Mouse (Mus musculus): Measurements from ENCODE around the gene Rho. TPM values are rescaled to one million over a fixed set of nuclear protein-coding genes. Genes with fewer than 3 reads are reported as not detected.

The Rho gene
- total and polyA plus RNA-seq, 3 experiments: 0.27 TPM; not detected in 2

GRCm38 (mm10) chr6:115941128-115941527 is 9.6 kb downstream of the Rho start:
- H3K36me3 ChIP-seq (replicated peaks): no peaks in the 10 kb centered on the region
- DNase-seq (ENCODE audit: low spot score) (no peak), ATAC-seq (ENCODE audit: extremely low read depth, insufficient number of reproducible peaks, low FRiP score, poor library complexity, severe bottlenecking) (no peak)
- H3K27me3 ChIP-seq (ENCODE audit: insufficient read depth, low read length): peaks cover 24% of the 10 kb centered on the region
- no peak overlapping the region for H3K4me3 ChIP-seq (ENCODE audit: low read depth, low read length)
- peaks cover 4% of the 10 kb centered on the region; the same call in 1 of the 2 replicates for H3K4me1 ChIP-seq (ENCODE audit: insufficient read depth, low read depth, low read length)
- TF ChIP-seq GATA1 (IDR thresholded peaks at IDR 0.05; ENCODE audit: borderline replicate concordance, low read length) (no peak), POLR2AphosphoS5 (IDR thresholded peaks at IDR 0.05; ENCODE audit: insufficient replicate concordance, low read depth, low read length) (no peak), GATA2 (IDR thresholded peaks at IDR 0.05; ENCODE audit: borderline replicate concordance, low read depth, low read length) (no peak), CTCF (IDR thresholded peaks at IDR 0.05; ENCODE audit: low read depth, low read length) (no peak), TAL1 (conservative IDR thresholded peaks at IDR 0.05; ENCODE audit: low read depth, low read length) (no peak)
- no peaks in the 10 kb centered on the region for H3K9me3 ChIP-seq (replicated peaks)

GRCm38 (mm10) chr6:115943498-115944427 is 12.2 kb downstream of the Rho start:
- Histone ChIP-seq H3K9me3 (replicated peaks) (no peaks in the 10 kb centered on the region), H3K4me1 (ENCODE audit: insufficient read depth, low read depth, low read length) (peaks cover 4% of the 10 kb centered on the region; the same call in 1 of the 2 replicates), H3K27me3 (ENCODE audit: insufficient read depth, low read length) (peaks cover 36% of the 10 kb centered on the region), H3K4me3 (ENCODE audit: low read depth, low read length) (no peak overlapping the region), H3K36me3 (replicated peaks) (no peaks in the 10 kb centered on the region)
- no peak for ATAC-seq (ENCODE audit: extremely low read depth, insufficient number of reproducible peaks, low FRiP score, poor library complexity, severe bottlenecking)
- TF ChIP-seq GATA2 (IDR thresholded peaks at IDR 0.05; ENCODE audit: borderline replicate concordance, low read depth, low read length) (no peak), GATA1 (IDR thresholded peaks at IDR 0.05; ENCODE audit: borderline replicate concordance, low read length) (no peak), POLR2AphosphoS5 (IDR thresholded peaks at IDR 0.05; ENCODE audit: insufficient replicate concordance, low read depth, low read length) (no peak), CTCF (IDR thresholded peaks at IDR 0.05; ENCODE audit: low read depth, low read length) (no peak), TAL1 (conservative IDR thresholded peaks at IDR 0.05; ENCODE audit: low read depth, low read length) (no peak)
- no peak for DNase-seq (ENCODE audit: low spot score)

GRCm38 (mm10) chr6:115944638-115945037 is 13.1 kb downstream of the Rho start, which contains the start of gene H1foo:
Gene H1foo (plus strand): TSS chr6:115944938.
- Histone ChIP-seq H3K4me1 (ENCODE audit: insufficient read depth, low read depth, low read length) (peaks cover 4% of the 10 kb centered on the region; the same call in 1 of the 2 replicates), H3K9me3 (replicated peaks) (no peaks in the 10 kb centered on the region), H3K27me3 (ENCODE audit: insufficient read depth, low read length) (peaks cover 34% of the 10 kb centered on the region), H3K4me3 (ENCODE audit: low read depth, low read length) (no peak within 1 kb of the TSS), H3K36me3 (replicated peaks) (no peaks in the 10 kb centered on the region)
- no peak for TF ChIP-seq GATA1 (IDR thresholded peaks at IDR 0.05; ENCODE audit: borderline replicate concordance, low read length)
- no peak for TF ChIP-seq POLR2AphosphoS5 (IDR thresholded peaks at IDR 0.05; ENCODE audit: insufficient replicate concordance, low read depth, low read length)
- no peak for TF ChIP-seq CTCF (IDR thresholded peaks at IDR 0.05; ENCODE audit: low read depth, low read length)
- TF ChIP-seq GATA2 (IDR thresholded peaks at IDR 0.05; ENCODE audit: borderline replicate concordance, low read depth, low read length): no peak
- no peak for TF ChIP-seq TAL1 (conservative IDR thresholded peaks at IDR 0.05; ENCODE audit: low read depth, low read length)
- ATAC-seq (ENCODE audit: extremely low read depth, insufficient number of reproducible peaks, low FRiP score, poor library complexity, severe bottlenecking) (no peak), DNase-seq (ENCODE audit: low spot score) (no peak)

- Histone ChIP-seq H3K4me1 (ENCODE audit: insufficient read depth, low read depth, low read length) (peaks cover 4% of the 10 kb centered on the region; the same call in 1 of the 2 replicates), H3K36me3 (replicated peaks) (no peaks in the 10 kb centered on the region), H3K4me3 (ENCODE audit: low read depth, low read length) (no peak overlapping the region), H3K9me3 (replicated peaks) (no peaks in the 10 kb centered on the region), H3K27me3 (ENCODE audit: insufficient read depth, low read length) (peaks cover 33% of the 10 kb centered on the region)
- DNase-seq (ENCODE audit: low spot score) (no peak), ATAC-seq (ENCODE audit: extremely low read depth, insufficient number of reproducible peaks, low FRiP score, poor library complexity, severe bottlenecking) (no peak)
- TF ChIP-seq POLR2AphosphoS5 (IDR thresholded peaks at IDR 0.05; ENCODE audit: insufficient replicate concordance, low read depth, low read length) (no peak), CTCF (IDR thresholded peaks at IDR 0.05; ENCODE audit: low read depth, low read length) (no peak)
Observed at GRCm38 (mm10) chr6:115945633-115946032, 14.1 kb downstream of the Rho start.

GRCm38 (mm10) chr6:115946389-115946788 is 14.8 kb downstream of the Rho start:
- ATAC-seq (ENCODE audit: extremely low read depth, insufficient number of reproducible peaks, low FRiP score, poor library complexity, severe bottlenecking) (no peak), DNase-seq (ENCODE audit: low spot score) (no peak)
- peaks cover 33% of the 10 kb centered on the region for H3K27me3 ChIP-seq (ENCODE audit: insufficient read depth, low read length)
- H3K36me3 ChIP-seq (replicated peaks): no peaks in the 10 kb centered on the region
- no peaks in the 10 kb centered on the region for H3K9me3 ChIP-seq (replicated peaks)
- H3K4me1 ChIP-seq (ENCODE audit: insufficient read depth, low read depth, low read length): no peaks in the 10 kb centered on the region
- H3K4me3 ChIP-seq (ENCODE audit: low read depth, low read length): no peak overlapping the region
- TF ChIP-seq CTCF (IDR thresholded peaks at IDR 0.05; ENCODE audit: low read depth, low read length) (no peak), TAL1 (conservative IDR thresholded peaks at IDR 0.05; ENCODE audit: low read depth, low read length) (no peak), GATA1 (IDR thresholded peaks at IDR 0.05; ENCODE audit: borderline replicate concordance, low read length) (no peak), POLR2AphosphoS5 (IDR thresholded peaks at IDR 0.05; ENCODE audit: insufficient replicate concordance, low read depth, low read length) (no peak), GATA2 (IDR thresholded peaks at IDR 0.05; ENCODE audit: borderline replicate concordance, low read depth, low read length) (no peak)

GRCm38 (mm10) chr6:115954506-115955074 is 23.0 kb downstream of the Rho start:
- H3K27me3 ChIP-seq (ENCODE audit: insufficient read depth, low read length): peaks cover 10% of the 10 kb centered on the region; the same call in 1 of the 2 replicates
- ATAC-seq (ENCODE audit: extremely low read depth, insufficient number of reproducible peaks, low FRiP score, poor library complexity, severe bottlenecking) (no peak), DNase-seq (ENCODE audit: low spot score) (no peak)
- no peaks in the 10 kb centered on the region for H3K36me3 ChIP-seq (replicated peaks)
- H3K4me1 ChIP-seq (ENCODE audit: insufficient read depth, low read depth, low read length): no peaks in the 10 kb centered on the region
- TF ChIP-seq CTCF (IDR thresholded peaks at IDR 0.05; ENCODE audit: low read depth, low read length) (no peak), GATA1 (IDR thresholded peaks at IDR 0.05; ENCODE audit: borderline replicate concordance, low read length) (no peak), TAL1 (conservative IDR thresholded peaks at IDR 0.05; ENCODE audit: low read depth, low read length) (no peak), POLR2AphosphoS5 (IDR thresholded peaks at IDR 0.05; ENCODE audit: insufficient replicate concordance, low read depth, low read length) (no peak), GATA2 (IDR thresholded peaks at IDR 0.05; ENCODE audit: borderline replicate concordance, low read depth, low read length) (no peak)
- H3K9me3 ChIP-seq (replicated peaks): no peaks in the 10 kb centered on the region
- H3K4me3 ChIP-seq (ENCODE audit: low read depth, low read length): no peak overlapping the region
